In genomic region chr17:69076238-69076625, GRCm38 (mm10) we compare ENCODE assay signal across 8 mouse cellular contexts. TPM values are rescaled to one million over a fixed set of nuclear protein-coding genes. Genes with fewer than 3 reads are reported as not detected.
DNase-seq lines count a peak whose midpoint lies in the region; ATAC-seq and TF ChIP-seq lines count a peak whose summit lies in the region.

No protein-coding gene starts in this region.

- ATAC-seq in hindbrain, embryonic 16.5 days, result peak; percentile 77
- peak; percentile 64 for ATAC-seq in lung, postnatal 0 days
- ATAC-seq in CD4-positive, CD25-positive, alpha-beta regulatory T cell, adult 4 months, result no peak

- WGBS in hindbrain, embryonic 16.5 days, result 1% methylated on average over 28 of the region's 28 CpGs
- WGBS in lung, postnatal 0 days, result under 1% methylated on average over 27 of the region's 28 CpGs

- peaks cover 8% of the 10 kb centered on the region; the same call in 1 of the 2 replicates for H3K27me3 ChIP-seq in hindbrain, embryonic 16.5 days (replicated peaks; ENCODE audit: control insufficient read depth, insufficient read depth, low read length)
- H3K27me3 ChIP-seq in lung, postnatal 0 days (replicated peaks; ENCODE audit: insufficient read depth, low read length), result peaks cover 7% of the 10 kb centered on the region; the same call in 1 of the 2 replicates

- peak overlapping the region; percentile 77 for H3K4me3 ChIP-seq in hindbrain, embryonic 16.5 days (ENCODE audit: low read length)
- peak overlapping the region; percentile 35 for H3K4me3 ChIP-seq in lung, postnatal 0 days (ENCODE audit: low read depth, low read length)

- peak overlapping the region; percentile 100 for H3K4me2 ChIP-seq in hindbrain, embryonic 16.5 days (ENCODE audit: low read length)
- H3K4me2 ChIP-seq in lung, postnatal 0 days (replicated peaks; ENCODE audit: low read depth, low read length), result peak overlapping the region; percentile 84

- H3K27ac ChIP-seq in hindbrain, embryonic 16.5 days (ENCODE audit: low read depth, low read length), result peak overlapping the region; percentile 44; the same call in 1 of the 2 replicates
- H3K27ac ChIP-seq in lung, postnatal 0 days (ENCODE audit: low read length), result no peak overlapping the region

- TF ChIP-seq CTCF in lung, postnatal 0 days (IDR thresholded peaks at IDR 0.05), result no peak

- H3K9me3 ChIP-seq in hindbrain, embryonic 16.5 days (ENCODE audit: control insufficient read depth, low read length), result no peaks in the 10 kb centered on the region
- H3K9me3 ChIP-seq in lung, postnatal 0 days (ENCODE audit: low read length), result no peaks in the 10 kb centered on the region

- TF ChIP-seq EP300 in lung, postnatal 0 days (IDR thresholded peaks at IDR 0.05), result no peak

- H3K9ac ChIP-seq in hindbrain, embryonic 16.5 days (ENCODE audit: low read depth, low read length), result peak overlapping the region; percentile 74
- H3K9ac ChIP-seq in lung, postnatal 0 days (replicated peaks; ENCODE audit: low read depth), result no peak overlapping the region

- H3K4me1 ChIP-seq in hindbrain, embryonic 16.5 days (ENCODE audit: control insufficient read depth, insufficient read depth, low read depth, low read length), result peaks cover 8% of the 10 kb centered on the region
- no peaks in the 10 kb centered on the region for H3K4me1 ChIP-seq in lung, postnatal 0 days (ENCODE audit: insufficient read depth, low read depth, low read length)

- peak; percentile 71 for DNase-seq in Muller cell, postnatal 12 days (ENCODE audit: inconsistent ontology term)
- peak; percentile 92 for DNase-seq in cerebellum, postnatal 14 days
- DNase-seq in frontal cortex, postnatal 25 days (ENCODE audit: low spot score in 2 of 2), result peak; percentile 53 to 64
- DNase-seq in left cerebral cortex, adult 11 months (ENCODE audit: low spot score), result peak; percentile 61
- peak; percentile 43 for DNase-seq in lung, postnatal 0 days (ENCODE audit: low spot score)
- peak; percentile 80 to 85 for DNase-seq in right cerebral cortex, postnatal 10 days (ENCODE audit: low spot score in 2 of 2)

- H3K36me3 ChIP-seq in hindbrain, embryonic 16.5 days (ENCODE audit: control insufficient read depth, insufficient read depth, low read length), result no peaks in the 10 kb centered on the region
- H3K36me3 ChIP-seq in lung, postnatal 0 days (ENCODE audit: insufficient read depth, low read length), result no peaks in the 10 kb centered on the region

RNA-seq across cellular contexts. Expression of gene Epb41l3, which starts 0.7 kb away (rescaled TPM):
- polyA plus RNA-seq in hindbrain, embryonic 16.5 days (2015; fragmentation: Nextera tagmentation; extraction: Ambion mirVana), result 114 and 115 TPM in 2 replicates
- polyA plus RNA-seq in lung, postnatal 0 days (2015; fragmentation: Nextera tagmentation; extraction: Ambion mirVana), result 10.0 and 14.1 TPM in 2 replicates
- polyA plus RNA-seq in CD4-positive, CD25-positive, alpha-beta regulatory T cell, adult 4 months (2017; shearing (Covaris generic)), result under 1 TPM; 0.13 to 0.25 TPM
